Mouse (Mus musculus): ENCODE measurements at regions not wholly inside any gene's neighbourhood (a gene's known extent, or its start where the extent isn't known, plus 50 kb on each side); places are given as distances from the start of the nearest gene placed in this dataset.

DNA sequence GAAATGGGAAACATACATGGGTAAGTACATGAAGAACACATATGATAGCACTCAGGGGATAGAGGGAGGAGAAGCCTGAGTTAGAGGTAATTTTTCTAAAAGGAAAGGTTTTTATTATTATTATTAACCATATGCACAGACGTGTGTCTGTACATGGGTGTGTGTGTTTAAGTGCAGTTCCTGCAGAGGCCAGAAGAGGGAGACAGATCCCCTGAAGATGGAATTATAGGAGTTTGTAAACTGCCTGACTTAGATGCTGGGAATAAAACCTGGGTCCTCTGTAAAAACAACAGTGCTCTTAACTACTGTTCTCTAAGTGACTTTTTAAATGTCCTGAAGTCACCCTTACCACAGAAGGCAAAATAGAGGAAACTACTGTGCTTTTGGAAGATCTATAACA lies 809.9 kb upstream of the Tmem132c start:
- H3K4me3 ChIP-seq (replicated peaks; ENCODE audit: control insufficient read depth, low read depth, low read length), result no peak overlapping the region
- no peak overlapping the region for H3K27ac ChIP-seq (ENCODE audit: control insufficient read depth, insufficient read depth, low read depth, low read length, poor library complexity)
- no peak for TF ChIP-seq CTCF (IDR thresholded peaks at IDR 0.05; ENCODE audit: control insufficient read depth, insufficient read depth, low read length)
- TF ChIP-seq POLR2A (IDR thresholded peaks at IDR 0.05; ENCODE audit: borderline replicate concordance, control insufficient read depth, low read depth, low read length), result no peak
- WGBS, result 79% methylated on average over 1 of the region's 1 CpGs
- no peaks in the 10 kb centered on the region for H3K4me1 ChIP-seq (ENCODE audit: control insufficient read depth, insufficient read depth, low read length)

DNA sequence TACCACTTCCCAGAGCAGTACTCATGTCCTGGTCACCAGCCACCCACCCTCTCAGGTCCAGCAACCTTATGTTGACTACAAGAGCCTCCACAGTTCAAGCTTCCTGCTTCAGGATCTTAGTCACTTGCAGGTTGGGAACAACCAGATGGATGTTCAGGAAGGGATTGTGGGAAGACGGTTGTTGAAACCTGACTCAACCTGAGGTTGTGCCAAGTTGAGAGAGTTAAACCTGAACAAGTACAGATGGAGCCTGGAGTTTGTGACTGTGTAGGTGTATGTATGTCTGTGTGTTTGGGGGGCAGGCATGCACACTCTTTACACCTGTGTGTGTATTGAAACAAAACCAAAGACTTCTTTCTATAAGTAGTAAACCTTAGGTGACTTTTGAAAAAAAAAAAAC lies 802.9 kb upstream of the Tmem132c start:
- Histone ChIP-seq H3K4me3 (replicated peaks; ENCODE audit: control insufficient read depth, low read depth, low read length) (no peak overlapping the region), H3K27ac (ENCODE audit: control insufficient read depth, insufficient read depth, low read depth, low read length, poor library complexity) (no peak overlapping the region), H3K4me1 (ENCODE audit: control insufficient read depth, insufficient read depth, low read length) (no peaks in the 10 kb centered on the region)
- whole genome bisulfite sequencing, result 82% methylated on average over 1 of the region's 1 CpGs
- TF ChIP-seq POLR2A (IDR thresholded peaks at IDR 0.05; ENCODE audit: borderline replicate concordance, control insufficient read depth, low read depth, low read length) (no peak), CTCF (IDR thresholded peaks at IDR 0.05; ENCODE audit: control insufficient read depth, insufficient read depth, low read length) (no peak)

DNA sequence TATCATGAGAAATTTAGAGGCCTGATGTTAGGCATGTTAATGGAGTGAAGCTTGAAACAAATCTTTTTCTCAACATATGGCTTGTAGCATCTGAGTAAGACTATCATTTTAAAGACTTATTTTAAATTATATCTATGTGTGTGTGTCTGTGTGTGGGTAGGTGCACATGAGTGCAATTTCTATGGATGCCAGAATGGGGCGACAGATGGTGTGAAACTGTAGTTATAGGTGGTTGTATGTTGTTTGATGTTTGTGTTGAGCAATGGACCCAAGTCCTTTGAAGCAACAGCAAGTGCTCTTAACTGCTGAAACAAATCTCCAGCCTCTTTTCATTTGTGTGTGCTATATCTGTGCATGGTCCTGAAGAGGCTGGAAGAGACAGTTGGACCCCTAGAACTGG lies 801.1 kb upstream of the Tmem132c start:
- Histone ChIP-seq H3K27ac (ENCODE audit: control insufficient read depth, insufficient read depth, low read depth, low read length, poor library complexity) (no peak overlapping the region), H3K4me1 (ENCODE audit: control insufficient read depth, insufficient read depth, low read length) (no peaks in the 10 kb centered on the region), H3K4me3 (replicated peaks; ENCODE audit: control insufficient read depth, low read depth, low read length) (no peak overlapping the region)
- no peak for TF ChIP-seq POLR2A (IDR thresholded peaks at IDR 0.05; ENCODE audit: borderline replicate concordance, control insufficient read depth, low read depth, low read length)
- no peak for TF ChIP-seq CTCF (IDR thresholded peaks at IDR 0.05; ENCODE audit: control insufficient read depth, insufficient read depth, low read length)
- WGBS, result 67% methylated on average over 1 of the region's 1 CpGs

DNA sequence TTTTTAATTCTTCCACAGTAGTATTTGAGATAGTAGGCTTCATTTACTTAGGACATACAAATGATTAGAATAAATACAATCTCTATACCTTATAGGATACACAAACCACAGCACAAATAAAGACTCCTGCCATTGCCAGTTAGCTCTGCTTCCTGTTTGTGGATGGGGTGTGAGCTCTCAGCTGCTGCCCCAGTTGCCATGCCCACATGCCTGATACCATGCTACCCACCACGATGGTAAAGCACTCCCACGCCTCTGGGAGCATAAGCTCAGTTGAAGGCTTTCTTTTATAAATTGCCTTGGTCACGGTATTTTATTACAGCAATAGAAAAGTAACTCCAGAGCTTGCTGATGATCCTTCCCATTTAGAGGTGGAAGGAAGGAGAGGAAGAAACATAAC lies 765.8 kb upstream of the Tmem132c start:
- no peak overlapping the region for H3K27ac ChIP-seq (ENCODE audit: control insufficient read depth, insufficient read depth, low read depth, low read length, poor library complexity)
- no peak overlapping the region for H3K4me3 ChIP-seq (replicated peaks; ENCODE audit: control insufficient read depth, low read depth, low read length)
- no peaks in the 10 kb centered on the region for H3K4me1 ChIP-seq (ENCODE audit: control insufficient read depth, insufficient read depth, low read length)
- no peak for TF ChIP-seq CTCF (IDR thresholded peaks at IDR 0.05; ENCODE audit: control insufficient read depth, insufficient read depth, low read length)
- TF ChIP-seq POLR2A (IDR thresholded peaks at IDR 0.05; ENCODE audit: borderline replicate concordance, control insufficient read depth, low read depth, low read length), result no peak
- 66% methylated on average over 3 of the region's 3 CpGs for WGBS

DNA sequence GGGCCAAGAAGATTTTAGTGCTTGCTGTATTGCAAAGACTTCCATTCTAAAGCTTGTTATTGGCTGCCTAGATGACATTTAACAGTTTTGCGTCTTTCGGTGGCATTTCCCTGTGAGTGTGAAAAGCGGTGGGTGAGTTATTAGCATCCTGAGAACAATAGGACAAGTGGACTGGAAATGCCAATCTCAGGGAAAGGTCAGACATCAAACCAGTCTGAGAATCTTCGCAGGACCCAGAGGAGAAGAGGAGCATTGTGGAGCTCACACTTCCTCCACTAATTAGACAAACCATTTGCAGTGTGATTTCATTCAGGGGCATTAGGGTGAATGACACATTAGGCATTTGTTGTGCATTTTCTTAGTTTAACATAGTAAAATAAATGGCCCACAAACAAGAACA lies 719.5 kb upstream of the Tmem132c start:
- TF ChIP-seq POLR2A (IDR thresholded peaks at IDR 0.05; ENCODE audit: borderline replicate concordance, control insufficient read depth, low read depth, low read length), result no peak
- no peak for TF ChIP-seq CTCF (IDR thresholded peaks at IDR 0.05; ENCODE audit: control insufficient read depth, insufficient read depth, low read length)
- Histone ChIP-seq H3K4me3 (replicated peaks; ENCODE audit: control insufficient read depth, low read depth, low read length) (no peak overlapping the region), H3K27ac (ENCODE audit: control insufficient read depth, insufficient read depth, low read depth, low read length, poor library complexity) (no peak overlapping the region), H3K4me1 (ENCODE audit: control insufficient read depth, insufficient read depth, low read length) (no peaks in the 10 kb centered on the region)
- 64% methylated on average over 4 of the region's 4 CpGs for WGBS

DNA sequence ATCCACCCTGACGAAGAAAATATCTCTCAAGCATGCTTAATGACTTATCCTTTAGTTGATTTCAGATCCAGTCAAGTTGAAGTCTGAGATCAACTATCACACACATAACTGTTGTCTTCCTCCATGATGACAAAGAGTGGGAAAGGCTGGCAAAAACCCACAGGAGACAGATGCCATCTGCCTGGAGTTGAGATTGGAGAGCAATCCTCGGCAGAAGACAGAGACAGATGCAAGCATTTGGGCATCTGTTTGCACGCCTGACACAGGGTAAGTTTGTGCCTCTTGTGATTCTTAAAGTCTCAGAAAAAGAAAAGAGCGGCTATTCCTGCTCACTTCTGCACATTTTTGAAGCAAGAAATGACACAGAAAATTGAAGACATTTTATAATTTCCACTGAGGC lies 715.7 kb upstream of the Tmem132c start:
- H3K4me1 ChIP-seq (ENCODE audit: control insufficient read depth, insufficient read depth, low read length), result no peaks in the 10 kb centered on the region
- WGBS, result 71% methylated on average over 4 of the region's 4 CpGs

DNA sequence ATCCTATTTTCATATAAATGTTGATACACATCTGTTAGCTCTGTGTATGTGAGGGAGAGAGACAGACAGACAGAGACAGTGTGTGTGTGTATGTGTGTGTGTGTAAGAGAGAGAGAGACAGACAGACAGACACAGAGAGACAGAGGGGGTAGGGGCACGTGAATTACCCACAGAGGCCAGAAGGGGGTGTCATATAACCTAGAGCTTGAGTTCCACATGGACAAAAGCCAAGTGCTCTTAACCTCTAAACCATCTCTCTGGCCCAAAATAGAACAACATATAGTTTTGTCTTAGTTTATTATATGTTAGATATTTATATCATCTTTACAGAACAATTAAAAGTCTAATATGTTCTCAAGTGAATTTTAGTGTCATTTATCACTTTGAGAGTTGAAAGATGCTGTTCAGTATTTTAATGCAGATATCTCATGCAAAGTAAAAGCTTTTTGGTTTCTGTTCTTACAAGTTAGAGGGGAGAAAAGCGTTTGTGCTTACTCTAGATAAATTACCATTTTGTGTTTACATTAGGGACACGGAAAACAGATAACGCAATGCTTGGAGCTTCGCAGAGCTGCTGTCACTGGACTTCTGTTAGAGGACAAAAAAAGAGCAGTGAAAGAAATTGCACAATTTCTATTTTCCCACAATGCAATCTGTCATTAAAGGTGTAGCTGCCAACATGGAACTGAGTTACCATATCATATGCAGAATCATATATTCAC lies 710.6 kb upstream of the Tmem132c start:
- WGBS, result 60% methylated on average over 5 of the region's 5 CpGs

More for the DNA sequence above, 715.7 kb upstream of the Tmem132c start:
- TF ChIP-seq CTCF (IDR thresholded peaks at IDR 0.05; ENCODE audit: control insufficient read depth, insufficient read depth, low read length) (no peak), POLR2A (IDR thresholded peaks at IDR 0.05; ENCODE audit: borderline replicate concordance, control insufficient read depth, low read depth, low read length) (no peak)
- no peak overlapping the region for H3K4me3 ChIP-seq (replicated peaks; ENCODE audit: control insufficient read depth, low read depth, low read length)
- H3K27ac ChIP-seq (ENCODE audit: control insufficient read depth, insufficient read depth, low read depth, low read length, poor library complexity), result no peak overlapping the region

DNA sequence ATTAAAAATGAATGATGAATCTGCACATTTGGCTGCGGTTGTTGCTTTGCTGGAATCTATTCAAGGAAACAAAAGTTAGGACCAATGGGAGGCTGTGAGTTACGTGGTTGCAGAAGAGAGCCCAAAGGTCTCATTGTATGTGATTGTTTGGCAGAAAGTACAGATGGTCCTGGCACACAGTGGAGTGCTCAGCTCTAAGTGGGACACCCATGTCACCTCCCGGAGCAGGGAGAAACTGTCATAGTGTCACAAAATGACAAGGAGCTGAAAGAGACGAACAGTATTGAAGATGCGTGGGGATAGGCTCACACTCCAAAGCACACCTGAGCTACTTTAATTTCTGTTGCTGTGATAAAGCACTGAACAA lies 710.1 kb upstream of the Tmem132c start:
- TF ChIP-seq POLR2A (IDR thresholded peaks at IDR 0.05; ENCODE audit: borderline replicate concordance, control insufficient read depth, low read depth, low read length), result no peak
- TF ChIP-seq CTCF (IDR thresholded peaks at IDR 0.05; ENCODE audit: control insufficient read depth, insufficient read depth, low read length), result no peak
- no peaks in the 10 kb centered on the region for H3K4me1 ChIP-seq (ENCODE audit: control insufficient read depth, insufficient read depth, low read length)
- H3K27ac ChIP-seq (ENCODE audit: control insufficient read depth, insufficient read depth, low read depth, low read length, poor library complexity), result no peak overlapping the region
- no peak overlapping the region for H3K4me3 ChIP-seq (replicated peaks; ENCODE audit: control insufficient read depth, low read depth, low read length)
- WGBS, result 83% methylated on average over 5 of the region's 5 CpGs

More for the DNA sequence above, 710.6 kb upstream of the Tmem132c start:
- no peak overlapping the region for H3K4me3 ChIP-seq (replicated peaks; ENCODE audit: control insufficient read depth, low read depth, low read length)
- TF ChIP-seq POLR2A (IDR thresholded peaks at IDR 0.05; ENCODE audit: borderline replicate concordance, control insufficient read depth, low read depth, low read length) (no peak), CTCF (IDR thresholded peaks at IDR 0.05; ENCODE audit: control insufficient read depth, insufficient read depth, low read length) (no peak)
- no peaks in the 10 kb centered on the region for H3K4me1 ChIP-seq (ENCODE audit: control insufficient read depth, insufficient read depth, low read length)
- H3K27ac ChIP-seq (ENCODE audit: control insufficient read depth, insufficient read depth, low read depth, low read length, poor library complexity), result no peak overlapping the region

DNA sequence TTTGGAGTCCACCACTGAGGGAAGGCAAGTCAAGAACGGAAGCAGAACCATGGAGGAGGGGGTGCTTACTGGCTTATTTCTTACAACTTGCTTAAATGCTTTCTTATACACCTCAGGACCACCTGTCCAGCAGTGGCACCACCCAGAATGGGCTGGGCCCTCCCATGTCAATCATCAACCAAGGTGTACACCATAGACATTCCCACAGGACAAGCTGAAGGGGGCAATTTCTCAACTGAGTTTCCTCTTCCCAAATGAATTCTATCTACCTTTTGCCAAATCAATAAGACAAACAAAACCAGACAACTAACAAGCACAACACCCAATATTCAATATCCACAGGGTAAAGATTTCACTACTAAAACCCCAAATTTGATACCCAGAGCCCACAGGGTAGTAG lies 709.6 kb upstream of the Tmem132c start:
- Histone ChIP-seq H3K27ac (ENCODE audit: control insufficient read depth, insufficient read depth, low read depth, low read length, poor library complexity) (no peak overlapping the region), H3K4me1 (ENCODE audit: control insufficient read depth, insufficient read depth, low read length) (no peaks in the 10 kb centered on the region), H3K4me3 (replicated peaks; ENCODE audit: control insufficient read depth, low read depth, low read length) (no peak overlapping the region)
- TF ChIP-seq POLR2A (IDR thresholded peaks at IDR 0.05; ENCODE audit: borderline replicate concordance, control insufficient read depth, low read depth, low read length), result no peak
- no peak for TF ChIP-seq CTCF (IDR thresholded peaks at IDR 0.05; ENCODE audit: control insufficient read depth, insufficient read depth, low read length)
- 75% methylated on average over 1 of the region's 1 CpGs for whole genome bisulfite sequencing

Data from bone marrow, adult 2 months (tissue).